Mouse (Mus musculus): ENCODE results near the gene Mfsd8. TPM values are rescaled to one million over a fixed set of nuclear protein-coding genes. Genes with fewer than 3 reads are reported as not detected.
"Not testable (repeated sequence)": the region's sequence is repeated elsewhere in the genome, so short reads cannot be mapped to it uniquely, and the experiment has no call there.

The Mfsd8 gene
- polyA plus RNA-seq (2012; rRNA removed) (1.7 and 2.5 TPM in 2 replicates), polyA plus RNA-seq (2014; fragmentation: Nextera tagmentation; extraction: Ambion mirVana) (3.7 and 4.3 TPM in 2 replicates)

DNA sequence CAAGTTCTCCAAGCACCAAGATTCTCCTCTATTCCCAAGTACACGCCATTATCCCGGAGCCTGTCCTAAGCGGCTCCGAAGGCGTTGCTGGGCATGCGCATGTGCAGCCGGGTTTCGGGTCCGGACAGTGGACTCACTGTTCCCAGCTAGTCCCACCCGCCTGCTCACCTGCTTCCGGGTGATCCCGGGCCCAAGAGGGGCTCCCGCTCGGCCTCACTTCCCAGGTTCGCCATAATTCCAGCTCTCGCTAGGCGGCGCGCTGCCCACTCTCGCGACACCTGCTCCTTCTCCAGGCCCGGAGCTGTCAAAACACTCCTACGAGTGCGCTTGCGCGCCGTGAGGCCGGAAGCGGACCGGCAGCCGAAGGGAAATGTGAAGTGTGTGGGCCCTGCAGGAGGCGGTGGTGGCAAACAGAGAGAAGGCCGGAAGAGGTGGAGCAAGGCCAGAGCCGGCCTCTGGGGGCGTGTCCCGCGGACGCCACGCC is at the start of gene Mfsd8:
TSS of gene Mfsd8 (minus strand) at position 414 of the 484 bp plus-strand sequence.
- DNase-seq (ENCODE audit: low read depth in 3 of 3, low spot score in 3 of 3) (peak; percentile 94 to 96 (median 95)), ATAC-seq (ENCODE audit: insufficient read depth) (peak; percentile 99)
- Histone ChIP-seq H3K27ac (peak within 1 kb of the TSS; percentile 74), H3K9ac (replicated peaks) (peak within 1 kb of the TSS; percentile 85), H3K4me3 (ENCODE audit: insufficient read depth in 1 of 2, low read depth in 2 of 2, low read length in 2 of 2) (peak within 1 kb of the TSS; percentile 70 to 86), H3K4me2 (ENCODE audit: low read depth) (peak within 1 kb of the TSS; percentile 82)
- not testable (repeated sequence) for H3K36me3 ChIP-seq (replicated peaks; ENCODE audit: control insufficient read depth, insufficient read depth, low read depth); H3K27me3 ChIP-seq (ENCODE audit: control insufficient read depth, insufficient read depth, low read length); H3K4me1 ChIP-seq (replicated peaks; ENCODE audit: control insufficient read depth in 2 of 2, insufficient read depth in 2 of 2, low read length in 1 of 2); H3K9me3 ChIP-seq (ENCODE audit: control insufficient read depth, low read length)
- TF ChIP-seq CTCF (IDR thresholded peaks at IDR 0.05; ENCODE audit: low read depth) (peak; percentile 85), EP300 (IDR thresholded peaks at IDR 0.05; ENCODE audit: low read depth) (peak; percentile 56)
- WGBS (ENCODE audit: insufficient replicate concordance), result 0% methylated on average over 33 of the region's 39 CpGs

DNA sequence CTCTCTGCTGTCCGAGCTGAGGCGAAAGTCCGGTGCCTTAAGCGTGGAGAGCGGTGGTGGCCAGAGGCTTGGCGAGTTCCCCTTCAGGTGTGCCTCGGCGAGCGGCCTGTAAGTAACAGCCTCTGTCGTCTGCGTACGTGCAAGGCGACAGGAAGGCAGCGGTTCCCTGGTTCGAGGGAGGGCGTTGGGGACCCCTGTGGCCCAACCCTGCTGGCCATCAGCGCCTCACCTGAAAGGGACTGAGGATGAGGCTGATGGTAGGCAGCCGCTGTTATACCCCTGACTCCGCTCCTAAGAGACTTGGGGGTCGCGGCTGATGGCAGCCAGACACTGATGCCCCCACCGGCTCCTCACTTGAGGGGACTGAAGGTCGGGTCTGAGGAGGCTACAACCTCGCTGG is 47.6 kb upstream of the Mfsd8 start:
- not testable (repeated sequence) for H3K27ac ChIP-seq; H3K9me3 ChIP-seq (ENCODE audit: control insufficient read depth, low read length); H3K4me1 ChIP-seq (replicated peaks; ENCODE audit: control insufficient read depth in 2 of 2, insufficient read depth in 2 of 2, low read length in 1 of 2); H3K27me3 ChIP-seq (ENCODE audit: control insufficient read depth, insufficient read depth, low read length); H3K36me3 ChIP-seq (replicated peaks; ENCODE audit: control insufficient read depth, insufficient read depth, low read depth)
- Histone ChIP-seq H3K4me3 (ENCODE audit: insufficient read depth in 1 of 2, low read depth in 2 of 2, low read length in 2 of 2) (peak overlapping the region; percentile 48 to 72), H3K4me2 (ENCODE audit: low read depth) (peak overlapping the region; percentile 89), H3K9ac (replicated peaks) (peak overlapping the region; percentile 78)
- 0% methylated on average over 19 of the region's 24 CpGs for WGBS (ENCODE audit: insufficient replicate concordance)
- DNase-seq (ENCODE audit: low read depth in 3 of 3, low spot score in 3 of 3) (peak in 1 of 3 experiments; percentile 10), ATAC-seq (ENCODE audit: insufficient read depth) (peak; percentile 38; the same call in 1 of the 2 replicates)

DNA sequence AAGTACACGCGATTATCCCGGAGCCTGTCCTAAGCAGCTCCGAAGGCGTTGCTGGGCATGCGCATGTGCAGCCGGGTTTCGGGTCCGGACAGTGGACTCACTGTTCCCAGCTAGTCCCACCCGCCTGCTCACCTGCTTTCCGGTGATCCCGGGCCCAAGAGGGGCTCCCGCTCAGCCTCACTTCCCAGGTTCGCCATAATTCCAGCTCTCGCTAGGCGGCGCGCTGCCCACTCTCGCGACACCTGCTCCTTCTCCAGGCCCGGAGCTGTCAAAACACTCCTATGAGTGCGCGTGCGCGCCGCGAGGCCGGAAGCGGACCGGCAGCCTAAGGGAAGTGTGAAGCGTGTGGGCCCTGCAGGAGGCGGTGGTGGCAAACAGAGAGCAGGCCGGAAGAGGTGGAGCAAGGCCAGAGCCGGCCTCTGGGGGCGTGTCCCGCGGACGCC is 47.2 kb upstream of the Mfsd8 start:
- under 1% methylated on average over 38 of the region's 38 CpGs for WGBS (ENCODE audit: insufficient replicate concordance)
- not testable (repeated sequence) for H3K27me3 ChIP-seq (ENCODE audit: control insufficient read depth, insufficient read depth, low read length)
- peak; percentile 100 for ATAC-seq (ENCODE audit: insufficient read depth)

DNA sequence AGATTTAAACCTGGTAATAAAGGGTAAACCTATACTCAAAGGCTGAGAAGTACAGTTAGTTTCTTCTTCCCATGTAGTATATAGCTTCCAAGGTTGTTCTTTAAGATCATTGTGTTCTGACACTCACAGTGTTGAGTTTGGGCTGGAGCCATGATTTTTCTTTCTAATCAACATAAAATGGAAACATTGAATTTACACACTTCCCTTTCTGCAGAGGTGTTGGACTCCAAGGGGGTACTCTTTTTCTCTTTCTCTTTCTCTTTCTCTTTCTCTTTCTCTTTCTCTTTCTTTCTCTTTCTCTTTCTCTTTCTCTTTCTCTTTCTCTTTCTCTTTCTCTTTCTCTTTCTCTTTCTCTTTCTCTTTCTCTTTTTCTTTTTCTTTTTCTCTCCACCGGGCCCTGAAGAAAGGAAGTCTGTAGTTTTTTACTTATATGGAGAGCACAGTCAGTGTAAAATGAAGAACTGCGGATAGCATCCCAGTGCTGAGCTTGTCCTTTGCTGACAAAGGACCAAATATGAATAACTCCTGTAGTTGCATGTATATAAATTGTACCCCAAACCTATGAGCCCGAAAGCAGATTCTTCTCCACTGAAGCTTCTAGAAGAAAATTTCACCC is 6.5 kb upstream of the Mfsd8 start:
- ATAC-seq (ENCODE audit: insufficient read depth); DNase-seq (ENCODE audit: low read depth in 3 of 3, low spot score in 3 of 3); H3K4me2 ChIP-seq (ENCODE audit: low read depth); H3K4me3 ChIP-seq (ENCODE audit: insufficient read depth in 1 of 2, low read depth in 2 of 2, low read length in 2 of 2); H3K9ac ChIP-seq (replicated peaks); H3K27ac ChIP-seq; H3K27me3 ChIP-seq (ENCODE audit: control insufficient read depth, insufficient read depth, low read length); H3K36me3 ChIP-seq (replicated peaks; ENCODE audit: control insufficient read depth, insufficient read depth, low read depth); H3K4me1 ChIP-seq (replicated peaks; ENCODE audit: control insufficient read depth in 2 of 2, insufficient read depth in 2 of 2, low read length in 1 of 2); H3K9me3 ChIP-seq (ENCODE audit: control insufficient read depth, low read length): not testable (repeated sequence)
- 60% methylated on average over 3 of the region's 3 CpGs for whole genome bisulfite sequencing (ENCODE audit: insufficient replicate concordance)

More for the DNA sequence above, 47.2 kb upstream of the Mfsd8 start:
- H3K4me1 ChIP-seq (replicated peaks; ENCODE audit: control insufficient read depth in 2 of 2, insufficient read depth in 2 of 2, low read length in 1 of 2); H3K36me3 ChIP-seq (replicated peaks; ENCODE audit: control insufficient read depth, insufficient read depth, low read depth); H3K9me3 ChIP-seq (ENCODE audit: control insufficient read depth, low read length): not testable (repeated sequence)
- TF ChIP-seq CTCF (IDR thresholded peaks at IDR 0.05; ENCODE audit: low read depth), result peak; percentile 84
- H3K4me3 ChIP-seq (ENCODE audit: insufficient read depth in 1 of 2, low read depth in 2 of 2, low read length in 2 of 2), result peak overlapping the region; percentile 72 to 85
- H3K27ac ChIP-seq, result peak overlapping the region; percentile 56
- DNase-seq (ENCODE audit: low read depth in 3 of 3, low spot score in 3 of 3), result peak; percentile 95 to 97 (median 96)
- peak overlapping the region; percentile 76 for H3K9ac ChIP-seq (replicated peaks)
- H3K4me2 ChIP-seq (ENCODE audit: low read depth), result peak overlapping the region; percentile 74

DNA sequence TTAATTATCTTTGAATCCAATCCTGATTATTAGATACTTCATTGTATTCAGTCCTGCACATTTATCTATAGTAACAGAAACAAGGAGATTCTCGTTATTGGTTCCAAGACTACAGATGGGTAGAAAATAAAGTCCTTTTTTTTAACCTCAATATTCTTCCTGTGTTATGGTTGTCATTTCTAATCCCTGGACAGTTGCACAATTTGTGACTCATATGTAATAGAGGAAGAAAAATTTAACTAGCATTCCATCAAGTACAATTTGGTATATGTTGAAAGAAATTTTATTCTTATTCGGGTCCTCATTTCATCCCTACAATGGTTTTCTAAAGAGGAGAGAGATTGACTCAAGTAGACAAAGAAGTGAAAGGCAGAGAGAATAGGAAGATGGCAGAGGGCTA is 1.2 kb upstream of the Mfsd8 start:
- H3K4me3 ChIP-seq (ENCODE audit: insufficient read depth in 1 of 2, low read depth in 2 of 2, low read length in 2 of 2); H3K9ac ChIP-seq (replicated peaks); H3K4me1 ChIP-seq (replicated peaks; ENCODE audit: control insufficient read depth in 2 of 2, insufficient read depth in 2 of 2, low read length in 1 of 2); H3K36me3 ChIP-seq (replicated peaks; ENCODE audit: control insufficient read depth, insufficient read depth, low read depth); H3K9me3 ChIP-seq (ENCODE audit: control insufficient read depth, low read length); ATAC-seq (ENCODE audit: insufficient read depth); H3K27ac ChIP-seq; H3K27me3 ChIP-seq (ENCODE audit: control insufficient read depth, insufficient read depth, low read length); DNase-seq (ENCODE audit: low read depth in 3 of 3, low spot score in 3 of 3): not testable (repeated sequence)
- 72% methylated on average over 2 of the region's 2 CpGs for WGBS (ENCODE audit: insufficient replicate concordance)
- peak overlapping the region; percentile 82 for H3K4me2 ChIP-seq (ENCODE audit: low read depth)
